Mouse (Mus musculus): Measurements from ENCODE around the gene Wdsub1. TPM values are rescaled to one million over a fixed set of nuclear protein-coding genes. Genes with fewer than 3 reads are reported as not detected.

Gene Wdsub1
- polyA plus RNA-seq, 1 experiment from 2014 or later, result 8.2 TPM

- no peak overlapping the region for H3K9ac ChIP-seq (ENCODE audit: low read depth, low read length)
- no peaks in the 10 kb centered on the region for H3K36me3 ChIP-seq (ENCODE audit: control insufficient read depth, insufficient read depth)
- no peak for ATAC-seq (ENCODE audit: low read depth)
- H3K4me2 ChIP-seq (ENCODE audit: low read depth, low read length), result no peak overlapping the region
- H3K27me3 ChIP-seq (ENCODE audit: control insufficient read depth, insufficient read depth, low read depth, low read length), result no peaks in the 10 kb centered on the region
- no peaks in the 10 kb centered on the region for H3K9me3 ChIP-seq (replicated peaks; ENCODE audit: control insufficient read depth, low read length)
- 37% methylated on average over 4 of the region's 4 CpGs for WGBS (ENCODE audit: insufficient replicate concordance)
- H3K27ac ChIP-seq (ENCODE audit: low read length), result no peak overlapping the region
- no peaks in the 10 kb centered on the region for H3K4me1 ChIP-seq (ENCODE audit: control insufficient read depth, low read depth, low read length)
- H3K4me3 ChIP-seq (ENCODE audit: low read depth, low read length), result no peak overlapping the region
Measured at GRCm38 (mm10) chr2:59808608-59809007, 73.8 kb downstream of the Wdsub1 start.

DNA sequence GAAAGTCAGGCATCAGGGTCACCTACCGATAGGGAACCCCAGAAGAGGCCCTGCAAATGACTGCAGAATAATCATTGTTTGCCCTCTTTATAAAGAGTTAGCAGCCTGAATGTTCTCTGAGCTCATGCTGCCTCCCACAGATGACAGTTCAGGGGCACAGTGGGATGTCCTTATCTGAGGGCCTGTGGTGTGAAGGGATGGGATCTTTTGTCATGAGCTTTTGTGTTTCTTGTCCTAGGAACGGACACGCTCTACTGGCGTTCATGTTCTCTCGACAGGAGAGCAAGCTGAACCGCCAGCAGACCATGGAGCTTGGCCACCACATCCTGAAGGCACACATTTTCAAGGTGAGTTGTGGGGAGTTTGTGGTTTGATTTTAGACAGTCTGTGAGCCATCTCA, 76.4 kb downstream of the Wdsub1 start:
- 52% methylated on average over 6 of the region's 6 CpGs for WGBS (ENCODE audit: insufficient replicate concordance)
- no peaks in the 10 kb centered on the region; the same call in 1 of the 2 replicates for H3K4me1 ChIP-seq (ENCODE audit: control insufficient read depth, low read depth, low read length)
- H3K9ac ChIP-seq (ENCODE audit: low read depth, low read length), result no peak overlapping the region
- no peak overlapping the region for H3K27ac ChIP-seq (ENCODE audit: low read length)
- ATAC-seq (ENCODE audit: low read depth), result no peak
- H3K36me3 ChIP-seq (ENCODE audit: control insufficient read depth, insufficient read depth), result no peaks in the 10 kb centered on the region
- H3K9me3 ChIP-seq (replicated peaks; ENCODE audit: control insufficient read depth, low read length), result no peaks in the 10 kb centered on the region
- no peaks in the 10 kb centered on the region for H3K27me3 ChIP-seq (ENCODE audit: control insufficient read depth, insufficient read depth, low read depth, low read length)
- H3K4me2 ChIP-seq (ENCODE audit: low read depth, low read length), result no peak overlapping the region
- no peak overlapping the region for H3K4me3 ChIP-seq (ENCODE audit: low read depth, low read length)

DNA sequence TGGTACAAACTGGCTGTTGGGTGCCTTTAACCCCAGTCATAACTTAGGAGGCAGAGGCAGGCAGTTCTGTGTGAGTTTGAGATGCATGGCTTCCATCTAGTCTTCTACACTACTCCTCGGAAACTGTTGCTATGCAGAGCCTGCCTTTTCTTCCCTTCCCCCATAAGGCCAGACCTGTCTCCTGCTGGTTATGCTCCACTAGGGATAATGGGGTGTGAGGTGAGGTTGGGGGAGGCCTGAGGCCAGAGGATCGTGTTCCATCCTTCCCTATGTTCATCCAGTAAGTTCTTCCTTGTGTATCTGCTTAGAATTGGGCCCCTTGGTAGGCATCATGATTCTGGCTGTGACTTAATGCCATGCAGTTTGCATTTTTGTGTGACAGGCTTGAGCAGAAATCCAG, 76.8 kb downstream of the Wdsub1 start:
- Histone ChIP-seq H3K27ac (ENCODE audit: low read length) (no peak overlapping the region), H3K4me3 (ENCODE audit: low read depth, low read length) (no peak overlapping the region), H3K4me2 (ENCODE audit: low read depth, low read length) (no peak overlapping the region), H3K36me3 (ENCODE audit: control insufficient read depth, insufficient read depth) (no peaks in the 10 kb centered on the region), H3K27me3 (ENCODE audit: control insufficient read depth, insufficient read depth, low read depth, low read length) (no peaks in the 10 kb centered on the region), H3K9ac (ENCODE audit: low read depth, low read length) (no peak overlapping the region), H3K9me3 (replicated peaks; ENCODE audit: control insufficient read depth, low read length) (no peaks in the 10 kb centered on the region), H3K4me1 (ENCODE audit: control insufficient read depth, low read depth, low read length) (no peaks in the 10 kb centered on the region; the same call in 1 of the 2 replicates)
- 52% methylated on average over 2 of the region's 2 CpGs for WGBS (ENCODE audit: insufficient replicate concordance)
- no peak for ATAC-seq (ENCODE audit: low read depth)

- H3K4me2 ChIP-seq (ENCODE audit: low read depth, low read length), result no peak overlapping the region
Measured at GRCm38 (mm10) chr2:59802722-59803387, 79.5 kb downstream of the Wdsub1 start.

More at GRCm38 (mm10) chr2:59802722-59803387, 79.5 kb downstream of the Wdsub1 start:
- no peak for ATAC-seq (ENCODE audit: low read depth)
- H3K4me3 ChIP-seq (ENCODE audit: low read depth, low read length), result no peak overlapping the region
- no peaks in the 10 kb centered on the region for H3K27me3 ChIP-seq (ENCODE audit: control insufficient read depth, insufficient read depth, low read depth, low read length)
- H3K9me3 ChIP-seq (replicated peaks; ENCODE audit: control insufficient read depth, low read length), result no peaks in the 10 kb centered on the region
- no peak overlapping the region for H3K9ac ChIP-seq (ENCODE audit: low read depth, low read length)
- H3K36me3 ChIP-seq (ENCODE audit: control insufficient read depth, insufficient read depth), result no peaks in the 10 kb centered on the region
- WGBS (ENCODE audit: insufficient replicate concordance), result 52% methylated on average over 8 of the region's 8 CpGs
- no peak overlapping the region for H3K27ac ChIP-seq (ENCODE audit: low read length)
- H3K4me1 ChIP-seq (ENCODE audit: control insufficient read depth, low read depth, low read length), result no peaks in the 10 kb centered on the region; the same call in 1 of the 2 replicates

All from liver, embryonic 16.5 days (tissue).